Mouse (Mus musculus) retina, postnatal 7 days (tissue): ENCODE measurements around the gene Gga1.
A peak's percentile ranks its signal among the peaks of the same experiment; 100 is the strongest.
"Not testable (repeated sequence)": the region's sequence is repeated elsewhere in the genome, so short reads cannot be mapped to it uniquely, and the experiment has no call there.

Experiments used
- DNase-seq: peaks from one replicate; pipeline ENCODE4 v3.0.0-alpha.2; 2012; ENCODE audit warnings: low read depth, low spot score

Gga1 gene

GRCm38 (mm10) chr15:78845321-78845720 is 31.7 kb upstream of the Gga1 start:
- no peak for DNase-seq

- no peak for DNase-seq
Observed at GRCm38 (mm10) chr15:78845867-78846266, 31.1 kb upstream of the Gga1 start.

- DNase-seq = no peak
Observed at GRCm38 (mm10) chr15:78846352-78846751, 30.6 kb upstream of the Gga1 start.

- not testable (repeated sequence) for DNase-seq
Observed at GRCm38 (mm10) chr15:78846805-78847204, 30.2 kb upstream of the Gga1 start.

- DNase-seq = peak; percentile 55
Observed at GRCm38 (mm10) chr15:78848467-78848866, 28.5 kb upstream of the Gga1 start.

GRCm38 (mm10) chr15:78849485-78849884 is 27.5 kb upstream of the Gga1 start:
- no peak for DNase-seq

GRCm38 (mm10) chr15:78850059-78850824 is 26.7 kb upstream of the Gga1 start:
- DNase-seq = no peak

GRCm38 (mm10) chr15:78850944-78851343 is 26.0 kb upstream of the Gga1 start:
- no peak for DNase-seq

- peak; percentile 84 for DNase-seq
Observed at GRCm38 (mm10) chr15:78851505-78852153, 25.4 kb upstream of the Gga1 start.

- DNase-seq = no peak
Observed at GRCm38 (mm10) chr15:78855303-78855965, 21.6 kb upstream of the Gga1 start, which contains the start of gene Lgals2. Lgals2 (minus strand) TSS chr15:78855529.

- no peak for DNase-seq
Observed at GRCm38 (mm10) chr15:78857009-78857408, 20.0 kb upstream of the Gga1 start.

- no peak for DNase-seq
Observed at GRCm38 (mm10) chr15:78859311-78859710, 17.7 kb upstream of the Gga1 start.

- no peak for DNase-seq
Observed at GRCm38 (mm10) chr15:78859714-78860113, 17.3 kb upstream of the Gga1 start.

- DNase-seq = no peak
Observed at GRCm38 (mm10) chr15:78862280-78862679, 14.7 kb upstream of the Gga1 start.

- no peak for DNase-seq
Observed at GRCm38 (mm10) chr15:78863154-78863553, 13.8 kb upstream of the Gga1 start.

GRCm38 (mm10) chr15:78863852-78864253 is 13.1 kb upstream of the Gga1 start:
- no peak for DNase-seq

GRCm38 (mm10) chr15:78868398-78868797 is 8.6 kb upstream of the Gga1 start:
- DNase-seq = no peak

- DNase-seq = no peak
Observed at GRCm38 (mm10) chr15:78868826-78869233, 8.2 kb upstream of the Gga1 start.

GRCm38 (mm10) chr15:78869775-78870174 is 7.2 kb upstream of the Gga1 start:
- no peak for DNase-seq

- no peak for DNase-seq
Observed at GRCm38 (mm10) chr15:78872021-78872608, 4.9 kb upstream of the Gga1 start.

- DNase-seq = no peak
Observed at GRCm38 (mm10) chr15:78873803-78874435, 3.1 kb upstream of the Gga1 start.

GRCm38 (mm10) chr15:78874989-78875388 is 2.0 kb upstream of the Gga1 start:
- no peak for DNase-seq
